Mouse (Mus musculus): Measurements from ENCODE around the gene Tmcc2.

- TF ChIP-seq CTCF (IDR thresholded peaks at IDR 0.05; ENCODE audit: borderline replicate concordance, control insufficient read depth, extremely low read depth, insufficient read depth, low read length, poor library complexity) (no peak), POLR2A (IDR thresholded peaks at IDR 0.05; ENCODE audit: control insufficient read depth, extremely low read depth, insufficient read depth, low read length, poor library complexity) (no peak)
These were observed 14.6 kb downstream of the Tmcc2 start for GRCm38 (mm10) chr1:132376211-132377054.

Data from thymus, adult 2 months (tissue).